Mouse (Mus musculus): ENCODE data around the gene Gpr62. TPM values are rescaled to one million over a fixed set of nuclear protein-coding genes. Genes with fewer than 3 reads are reported as not detected.
A peak's percentile ranks its signal among the peaks of the same experiment; 100 is the strongest.

Gpr62 gene
- total RNA-seq, 2 experiments from 2014 or later = not detected

- peak; percentile 16 for ATAC-seq (ENCODE audit: poor library complexity, severe bottlenecking)
Measured at GRCm38 (mm10) chr9:106428719-106429220, 37.0 kb downstream of the Gpr62 start.

- peak; percentile 90 for ATAC-seq (ENCODE audit: poor library complexity, severe bottlenecking)
Measured at GRCm38 (mm10) chr9:106421865-106422160, 43.9 kb downstream of the Gpr62 start.

- ATAC-seq (ENCODE audit: poor library complexity, severe bottlenecking) = 0 out of 2 replicates have a peak, but pooled peaks have one; percentile 10
Measured at GRCm38 (mm10) chr9:106421033-106421864, 44.5 kb downstream of the Gpr62 start.

- no peak for ATAC-seq (ENCODE audit: poor library complexity, severe bottlenecking)
Measured at GRCm38 (mm10) chr9:106420608-106421007, 45.1 kb downstream of the Gpr62 start.

GRCm38 (mm10) chr9:106417841-106418625 is 47.7 kb downstream of the Gpr62 start:
- peak; percentile 31; the same call in 1 of the 2 replicates for ATAC-seq (ENCODE audit: poor library complexity, severe bottlenecking)

- no peak for ATAC-seq (ENCODE audit: poor library complexity, severe bottlenecking)
Measured at GRCm38 (mm10) chr9:106416826-106417225, 48.9 kb downstream of the Gpr62 start.

Other genes starting within 250 kb of the Gpr62 start
- gene Tlr9, start 243.3 kb downstream of the Gpr62 start, total RNA-seq (2015) = 47.5 and 51.3 TPM in 2 replicates
- 7.4 and 10.9 TPM in 2 replicates for gene Tlr9, start 243.3 kb downstream of the Gpr62 start, total RNA-seq (2017)
- 84.6 and 91.1 TPM in 2 replicates for gene Alas1, start 217.3 kb downstream of the Gpr62 start, total RNA-seq (2015)
- gene Alas1, start 217.3 kb downstream of the Gpr62 start, total RNA-seq (2017) = 110 and 116 TPM in 2 replicates
- 26.7 and 37.1 TPM in 2 replicates for gene Poc1a, start 184.9 kb downstream of the Gpr62 start, total RNA-seq (2015)
- 15.7 and 23.1 TPM in 2 replicates for gene Poc1a, start 184.9 kb downstream of the Gpr62 start, total RNA-seq (2017)
- 71.0 and 83.1 TPM in 2 replicates for gene Dusp7, start 97.3 kb downstream of the Gpr62 start, total RNA-seq (2015)
- 28.1 and 35.0 TPM in 2 replicates for gene Dusp7, start 97.3 kb downstream of the Gpr62 start, total RNA-seq (2017)
- gene Rpl29, start 36.5 kb downstream of the Gpr62 start, total RNA-seq (2015) = 1,974 and 2,078 TPM in 2 replicates
- 1,150 and 1,200 TPM in 2 replicates for gene Rpl29, start 36.5 kb downstream of the Gpr62 start, total RNA-seq (2017)
- gene Acy1, start 27.6 kb downstream of the Gpr62 start, total RNA-seq (2015) = 1.4 and 4.8 TPM in 2 replicates
- gene Acy1, start 27.6 kb downstream of the Gpr62 start, total RNA-seq (2017) = 3.5 and 4.8 TPM in 2 replicates
- gene Abhd14b, start 18.5 kb downstream of the Gpr62 start, total RNA-seq (2015) = 7.7 and 8.2 TPM in 2 replicates
- gene Abhd14b, start 18.5 kb downstream of the Gpr62 start, total RNA-seq (2017) = 2.9 and 3.2 TPM in 2 replicates
- gene Abhd14a, start 18.3 kb downstream of the Gpr62 start, total RNA-seq (2015) = 3.2 and 3.9 TPM in 2 replicates
- 2.2 and 4.2 TPM in 2 replicates for gene Abhd14a, start 18.3 kb downstream of the Gpr62 start, total RNA-seq (2017)
- gene Pcbp4, start 12.6 kb downstream of the Gpr62 start, total RNA-seq (2015) = 1.5 and 2.9 TPM in 2 replicates
- 2.4 and 4.0 TPM in 2 replicates for gene Pcbp4, start 12.6 kb downstream of the Gpr62 start, total RNA-seq (2017)
- gene Rrp9, start 10.0 kb upstream of the Gpr62 start, total RNA-seq (2015) = 3.6 and 6.3 TPM in 2 replicates
- 10.0 and 16.0 TPM in 2 replicates for gene Rrp9, start 10.0 kb upstream of the Gpr62 start, total RNA-seq (2017)
- gene Parp3, start 11.0 kb upstream of the Gpr62 start, total RNA-seq (2015) = 14.3 and 19.2 TPM in 2 replicates
- 26.7 and 29.7 TPM in 2 replicates for gene Parp3, start 11.0 kb upstream of the Gpr62 start, total RNA-seq (2017)
- not detected in 2 replicates for gene Iqcf1, start 34.0 kb upstream of the Gpr62 start, total RNA-seq (2015)
- gene Iqcf1, start 34.0 kb upstream of the Gpr62 start, total RNA-seq (2017) = not detected in 2 replicates
- not detected in 2 replicates for gene Iqcf5, start 48.6 kb upstream of the Gpr62 start, total RNA-seq (2015)
- not detected in 2 replicates for gene Iqcf5, start 48.6 kb upstream of the Gpr62 start, total RNA-seq (2017)
- not detected in 2 replicates for gene Iqcf3, start 95.7 kb upstream of the Gpr62 start, total RNA-seq (2015)
- not detected in 2 replicates for gene Iqcf3, start 95.7 kb upstream of the Gpr62 start, total RNA-seq (2017)
- gene Iqcf4, start 105.1 kb upstream of the Gpr62 start, total RNA-seq (2015) = not detected in 2 replicates
- gene Iqcf4, start 105.1 kb upstream of the Gpr62 start, total RNA-seq (2017) = not detected in 2 replicates
- gene Iqcf6, start 160.6 kb upstream of the Gpr62 start, total RNA-seq (2015) = not detected in 2 replicates
- not detected in 2 replicates for gene Iqcf6, start 160.6 kb upstream of the Gpr62 start, total RNA-seq (2017)
- gene Grm2, start 190.1 kb upstream of the Gpr62 start, total RNA-seq (2015) = not detected in 2 replicates
- not detected in 2 replicates for gene Grm2, start 190.1 kb upstream of the Gpr62 start, total RNA-seq (2017)
- 9.6 and 14.1 TPM in 2 replicates for gene Tex264, start 220.0 kb upstream of the Gpr62 start, total RNA-seq (2015)
- gene Tex264, start 220.0 kb upstream of the Gpr62 start, total RNA-seq (2017) = 16.3 and 18.3 TPM in 2 replicates

Data from megakaryocyte, adult 5-6 weeks (primary cell).